Mouse (Mus musculus) limb, embryonic 14.5 days (tissue): ENCODE measurements at regions not wholly inside any gene's neighbourhood (a gene's known extent, or its start where the extent isn't known, plus 50 kb on each side); places are given as distances from the start of the nearest gene placed in this dataset. TPM values are rescaled to one million over a fixed set of nuclear protein-coding genes. Genes with fewer than 3 reads are reported as not detected.

Experiments used
- ATAC-seq: fragments of 200-750 bp; cut with Nextera tagmentation; 2 replicates; pipeline ENCODE4 v1.8.0; 2017; ENCODE audit warnings: low read depth, moderate number of reproducible peaks, moderate TSS enrichment; ENCODE audit not compliant: low FRiP score
- DNase-seq: peaks from one replicate; pipeline ENCODE4 v3.0.0-alpha.2; 2015; ENCODE audit warnings: low spot score
- H3K27ac ChIP-seq: fragments of 300-500 bp; sonication (generic); replicated peaks from 2 replicates; pipeline ENCODE4 v1.5.1; 2014; ENCODE audit warnings: low read depth, mild to moderate bottlenecking, low read length, moderate library complexity, mixed read lengths
- H3K27me3 ChIP-seq: fragments of 300-500 bp; sonication (generic); 2 replicates; pipeline ENCODE4 v1.6.1; 2014; ENCODE audit warnings: low read length, mixed read lengths; ENCODE audit not compliant: control insufficient read depth, insufficient read depth
- H3K36me3 ChIP-seq: fragments of 300-500 bp; sonication (generic); 2 replicates; pipeline ENCODE4 v1.6.1; 2014; ENCODE audit warnings: mild to moderate bottlenecking, low read length, moderate library complexity, mixed read lengths; ENCODE audit not compliant: control insufficient read depth, insufficient read depth
- H3K4me1 ChIP-seq: fragments of 300-500 bp; sonication (generic); 2 replicates; pipeline ENCODE4 v1.6.1; 2014; ENCODE audit warnings: antibody characterized with exemption, low read length, mixed read lengths; ENCODE audit not compliant: control insufficient read depth, insufficient read depth
- H3K4me2 ChIP-seq: fragments of 300-500 bp; sonication (generic); replicated peaks from 2 replicates; pipeline ENCODE4 v1.6.1; 2014; ENCODE audit warnings: low read depth, mild to moderate bottlenecking, low read length, moderate library complexity; ENCODE audit not compliant: severe bottlenecking
- H3K4me3 ChIP-seq: fragments of 300-500 bp; sonication (generic); replicated peaks from 2 replicates; pipeline ENCODE4 v1.5.1; 2014; ENCODE audit warnings: low read length
- H3K9ac ChIP-seq: fragments of 300-500 bp; sonication (generic); 2 replicates; pipeline ENCODE4 v1.6.1; 2014; ENCODE audit warnings: mild to moderate bottlenecking, low read depth, low read length, moderate library complexity; ENCODE audit not compliant: severe bottlenecking
- H3K9me3 ChIP-seq: fragments of 300-500 bp; sonication (generic); 2 replicates; pipeline ENCODE4 v1.6.1; 2016; ENCODE audit warnings: low read length; ENCODE audit not compliant: control insufficient read depth
- POLR2A ChIP-seq: fragments of 200-500 bp; IDR thresholded peaks from 2 replicates; pipeline ENCODE4 v1.8.0; 2012; ENCODE audit warnings: inconsistent platforms, mild to moderate bottlenecking, moderate library complexity, borderline replicate concordance; ENCODE audit not compliant: insufficient read depth, insufficient read length; ENCODE audit errors: extremely low read depth
- WGBS: fragments of 180-500 bp; shearing (Covaris S2); extraction: QIAGEN DNeasy Blood & Tissue Kit; methylation state at CpG from one replicate; pipeline ENCODE4 v1.1.7; 2014; 5-methylcytosine and 5-hydroxymethylcytosine counted together
- microRNA-seq: library from miRNA; unstranded; fragments of <30 nt; microRNA quantifications from one replicate; pipeline ENCODE4, GENCODE M21; 2016

GRCm38 (mm10) chr6:70033674-70034073, 758.4 kb downstream of the Rpia start:
- no peaks in the 10 kb centered on the region for H3K36me3 ChIP-seq
- no peak for DNase-seq
- no peak overlapping the region for H3K27ac ChIP-seq
- no peak overlapping the region for H3K4me2 ChIP-seq
- H3K4me3 ChIP-seq = no peak overlapping the region
- H3K9me3 ChIP-seq = no peaks in the 10 kb centered on the region
- TF ChIP-seq POLR2A = no peak
- WGBS = 87% methylated on average over 1 of the region's 1 CpGs
- no peaks in the 10 kb centered on the region for H3K27me3 ChIP-seq
- no peak for ATAC-seq
- H3K9ac ChIP-seq = no peak overlapping the region
- no peaks in the 10 kb centered on the region for H3K4me1 ChIP-seq

GRCm38 (mm10) chr6:70011555-70011954, 780.5 kb downstream of the Rpia start:
- no peak for ATAC-seq
- Histone ChIP-seq H3K4me3 (no peak overlapping the region), H3K36me3 (no peaks in the 10 kb centered on the region), H3K9me3 (no peaks in the 10 kb centered on the region), H3K4me1 (no peaks in the 10 kb centered on the region), H3K4me2 (no peak overlapping the region), H3K27me3 (no peaks in the 10 kb centered on the region), H3K27ac (no peak overlapping the region), H3K9ac (no peak overlapping the region)
- TF ChIP-seq POLR2A = no peak
- DNase-seq = no peak

Small RNAs in the stretch of these regions (microRNA-seq; reads per million reads assigned to microRNA genes)
- gene Gm23694 (not detected), gene Gm24096 (not detected)
